Mouse (Mus musculus) frontal cortex, postnatal 14 days (tissue): ENCODE measurements around the gene Glul.
A peak's percentile ranks its signal among the peaks of the same experiment; 100 is the strongest.
"Not testable (repeated sequence)": the region's sequence is repeated elsewhere in the genome, so short reads cannot be mapped to it uniquely, and the experiment has no call there.

Source experiments
- DNase-seq, 2 experiments: peaks; one replicate each; pipeline ENCODE4 v3.0.0; 2022; ENCODE audit warnings: low spot score in 2 of 2

Glul gene

GRCm38 (mm10) chr1:153899731-153900380 lies at the start of gene Glul, which contains the start of gene Teddm2:
Glul (plus strand) TSS chr1:153899944.
Teddm2 (minus strand) TSS chr1:153900228.
- DNase-seq: peak; percentile 91 to 93

DNA sequence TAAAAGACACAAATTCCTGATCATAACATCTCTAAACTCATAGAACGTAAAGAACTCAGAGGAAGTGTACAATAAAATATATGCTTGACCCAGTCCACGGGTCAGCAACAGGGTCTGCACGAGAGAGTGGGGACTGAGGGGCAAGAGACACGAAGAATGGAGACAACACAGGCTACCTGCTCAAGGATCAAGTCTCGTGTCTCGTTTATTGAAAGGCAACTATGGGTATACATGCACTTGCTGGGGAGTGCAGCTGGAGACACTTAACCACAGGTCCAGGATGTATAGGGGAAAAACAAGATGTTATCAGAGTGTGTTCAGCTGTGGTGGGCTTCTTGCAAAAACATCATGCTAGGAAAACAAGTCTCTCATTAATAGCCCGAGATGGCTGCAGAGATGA lies 47.0 kb upstream of the Glul start:
- not testable (repeated sequence) for DNase-seq

DNA sequence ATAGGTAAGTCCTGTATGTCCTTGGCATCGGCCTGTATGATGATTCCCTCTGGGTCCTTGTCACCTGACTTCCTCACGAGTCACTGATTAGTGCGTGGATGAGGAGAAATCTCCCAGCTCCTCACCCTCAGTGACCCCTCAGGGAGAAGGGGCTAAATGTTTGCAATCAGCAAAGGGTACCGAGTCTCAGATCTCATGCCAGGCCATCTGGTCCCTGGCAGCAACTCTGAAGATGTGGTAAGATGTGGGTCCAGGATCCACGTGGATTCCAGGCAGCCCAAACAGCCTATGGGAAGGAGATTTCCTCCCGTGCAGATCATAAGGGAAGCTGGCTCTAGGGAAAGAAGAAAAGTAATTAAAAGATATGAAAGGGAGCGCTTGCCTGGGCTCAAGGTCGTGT lies 43.8 kb upstream of the Glul start:
- no peak for DNase-seq

- DNase-seq: no peak
Measured at GRCm38 (mm10) chr1:153874045-153874444, 25.7 kb upstream of the Glul start, which contains the start of gene Teddm1b. Teddm1b (plus strand) TSS chr1:153874345.

DNA sequence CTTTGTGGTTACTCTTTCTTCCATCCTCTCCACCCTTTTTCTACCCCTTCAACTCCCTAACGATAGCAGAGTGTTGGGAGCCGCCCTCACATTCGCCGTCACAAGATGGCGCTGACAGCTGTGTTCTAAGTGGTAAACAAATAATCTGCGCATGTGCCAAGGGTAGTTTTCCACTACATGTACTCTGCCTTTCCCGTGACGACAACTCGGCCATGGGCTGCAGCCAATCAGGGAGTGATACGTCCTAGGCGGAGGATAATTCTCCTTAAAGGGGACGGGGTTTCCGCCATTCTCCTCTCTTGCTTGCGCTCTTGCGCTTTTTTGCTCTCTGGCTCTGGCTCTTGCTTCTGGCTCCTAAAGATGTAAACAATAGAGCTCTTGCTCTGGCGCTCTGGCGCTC lies 19.4 kb upstream of the Glul start:
- not testable (repeated sequence) for DNase-seq

DNA sequence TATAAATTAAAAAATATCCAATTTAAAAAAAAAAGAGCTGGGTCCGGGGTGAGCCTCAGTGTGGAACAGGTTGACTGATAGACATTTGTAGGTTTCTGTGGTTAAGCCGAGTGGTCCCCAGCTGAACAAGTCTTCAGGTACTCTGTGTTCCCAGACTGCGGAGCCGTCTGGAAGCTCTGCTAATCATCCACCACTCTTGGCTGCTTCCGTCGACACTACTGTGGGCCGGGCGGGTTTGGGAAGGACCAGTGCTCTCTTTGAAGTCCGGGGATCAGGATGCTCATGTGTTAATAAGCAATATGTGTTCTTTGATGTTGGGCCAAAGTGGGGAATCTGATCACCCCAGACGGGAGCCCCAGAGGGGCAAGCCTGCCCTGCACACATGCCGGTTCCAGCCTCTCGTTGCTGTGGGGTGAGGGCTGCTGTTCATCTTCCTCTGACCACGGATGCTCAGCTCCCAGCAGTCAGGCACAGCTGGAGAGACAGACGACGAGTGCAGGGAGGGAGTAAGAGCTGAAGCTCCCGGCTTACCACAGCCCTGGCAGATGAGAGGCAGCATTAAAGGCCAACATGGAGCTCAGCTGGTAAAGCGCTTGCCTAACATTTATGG lies 13.6 kb upstream of the Glul start:
- DNase-seq: no peak

- no peak for DNase-seq
Measured at GRCm38 (mm10) chr1:153890121-153890520, 9.6 kb upstream of the Glul start.

DNA sequence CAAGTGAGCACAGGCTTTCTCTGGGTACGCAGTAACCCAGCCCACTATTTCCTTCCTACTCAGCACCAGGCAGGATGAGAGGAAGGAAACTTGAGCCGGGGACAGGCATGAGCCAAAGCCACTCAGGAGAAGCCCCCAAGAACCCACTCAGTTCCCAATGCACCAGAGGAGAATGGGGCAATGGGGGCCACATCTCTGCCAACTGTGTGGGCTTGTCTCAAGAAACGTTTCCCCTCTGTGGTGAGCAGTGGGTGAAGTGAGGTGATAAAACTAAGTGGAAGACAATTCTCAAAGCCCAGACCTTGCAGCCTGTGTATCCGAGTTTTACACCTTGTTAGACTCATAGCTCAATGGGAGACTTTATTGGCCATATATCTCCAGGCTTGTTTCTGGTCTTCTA lies 8.3 kb upstream of the Glul start, which contains the start of gene Teddm1a:
Teddm1a (plus strand) TSS at position 301 of the 400 bp plus-strand sequence.
- DNase-seq: no peak

DNA sequence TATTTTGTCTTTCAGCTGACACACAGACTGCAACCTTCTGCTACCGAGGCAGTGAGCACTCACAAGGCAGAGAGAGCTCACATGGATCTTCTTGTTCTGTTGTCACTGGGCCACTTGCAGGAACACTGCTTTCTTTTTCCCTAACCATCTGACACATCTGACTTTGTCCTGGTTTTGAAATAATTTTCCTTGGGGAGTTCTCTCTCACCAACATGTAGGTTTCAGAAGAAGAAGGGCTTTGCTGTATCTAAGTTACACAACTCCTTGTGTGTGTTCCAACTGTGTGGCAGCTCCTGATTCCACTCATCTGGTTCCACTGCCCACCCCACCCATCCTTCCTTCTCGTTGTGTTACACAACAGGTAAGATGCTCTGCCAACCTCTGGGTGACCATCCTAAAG lies 6.0 kb upstream of the Glul start:
- DNase-seq: no peak

GRCm38 (mm10) chr1:153894201-153894893 lies 5.4 kb upstream of the Glul start:
- DNase-seq: no peak

- peak; percentile 65 to 77 for DNase-seq
Measured at GRCm38 (mm10) chr1:153894979-153895378, 4.8 kb upstream of the Glul start.

- DNase-seq: no peak
Measured at GRCm38 (mm10) chr1:153897196-153897595, 2.5 kb upstream of the Glul start.

GRCm38 (mm10) chr1:153898989-153899730 lies 584 bp upstream of the Glul start:
- DNase-seq: no peak

DNA sequence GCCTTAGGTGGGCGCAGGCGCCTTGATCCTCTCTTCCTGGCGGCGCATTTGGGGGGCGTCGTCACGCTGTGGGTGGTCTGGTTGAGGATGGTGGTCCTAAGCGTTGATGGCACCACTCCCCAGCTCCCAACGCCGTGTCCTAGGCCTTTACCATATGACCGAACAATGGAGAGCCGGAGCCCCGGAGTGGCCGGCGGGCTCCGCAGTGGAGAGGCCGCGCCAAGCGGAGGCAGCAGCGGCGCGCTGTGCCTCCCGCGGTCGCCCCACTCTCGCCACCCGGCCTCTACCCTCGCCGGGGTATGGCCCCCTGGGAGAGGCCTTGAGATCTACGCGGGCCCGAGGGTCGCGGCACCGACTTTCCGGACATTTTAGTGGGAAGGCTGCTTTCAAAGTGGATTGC lies 637 bp downstream of the Glul start:
- no peak for DNase-seq

- no peak for DNase-seq
Measured at GRCm38 (mm10) chr1:153900860-153901730, 1.4 kb downstream of the Glul start.

- no peak for DNase-seq
Measured at GRCm38 (mm10) chr1:153903006-153903405, 3.3 kb downstream of the Glul start.

GRCm38 (mm10) chr1:153904236-153904635 lies 4.5 kb downstream of the Glul start:
- DNase-seq: no peak

- no peak for DNase-seq
Measured at GRCm38 (mm10) chr1:153905884-153906283, 6.1 kb downstream of the Glul start.

DNA sequence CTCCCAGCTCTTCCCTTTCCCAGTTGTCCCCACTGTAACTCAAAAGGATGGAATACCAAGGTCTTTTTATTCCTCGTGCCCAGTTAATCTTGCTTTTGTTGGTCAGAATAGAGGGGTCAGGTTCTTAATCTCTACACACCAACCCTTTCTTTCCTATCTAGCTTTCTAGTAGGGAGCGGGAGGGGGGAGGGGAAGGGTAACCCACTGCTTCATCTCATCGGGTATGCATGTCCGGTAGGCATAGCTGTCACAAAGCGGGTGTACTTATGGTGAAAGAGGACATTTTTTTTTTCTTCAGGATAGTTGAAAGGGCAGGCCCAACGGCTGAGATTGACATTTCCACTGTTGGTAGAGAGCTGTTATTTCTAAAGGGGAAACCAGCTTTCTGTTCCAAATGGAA lies 8.5 kb downstream of the Glul start:
- no peak for DNase-seq

DNA sequence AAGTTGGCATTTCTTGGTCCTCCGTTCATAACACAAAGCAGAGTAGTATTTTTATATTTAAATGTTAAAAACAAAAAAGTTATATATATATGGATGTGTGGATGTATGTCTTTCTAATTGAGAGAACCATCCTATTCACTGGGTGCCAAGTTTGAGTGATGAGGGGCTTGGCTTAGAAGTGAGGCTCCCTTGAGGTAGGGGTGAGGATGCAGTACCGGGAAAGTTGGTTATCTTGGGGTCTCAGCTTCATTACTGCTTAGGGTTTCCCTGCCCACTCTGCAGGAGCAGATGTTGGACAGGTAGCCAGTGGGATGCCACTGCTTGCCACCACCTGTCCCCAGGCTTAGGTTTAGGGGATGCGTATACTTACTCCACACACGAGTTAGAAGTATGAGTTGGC lies 9.0 kb downstream of the Glul start:
- DNase-seq: no peak
